Mouse (Mus musculus): Measurements from ENCODE around the gene Paxx. TPM values are rescaled to one million over a fixed set of nuclear protein-coding genes. Genes with fewer than 3 reads are reported as not detected.

Paxx gene
- 10 to 100 TPM; 23.0 to 23.4 TPM for total RNA-seq (2021)

DNA sequence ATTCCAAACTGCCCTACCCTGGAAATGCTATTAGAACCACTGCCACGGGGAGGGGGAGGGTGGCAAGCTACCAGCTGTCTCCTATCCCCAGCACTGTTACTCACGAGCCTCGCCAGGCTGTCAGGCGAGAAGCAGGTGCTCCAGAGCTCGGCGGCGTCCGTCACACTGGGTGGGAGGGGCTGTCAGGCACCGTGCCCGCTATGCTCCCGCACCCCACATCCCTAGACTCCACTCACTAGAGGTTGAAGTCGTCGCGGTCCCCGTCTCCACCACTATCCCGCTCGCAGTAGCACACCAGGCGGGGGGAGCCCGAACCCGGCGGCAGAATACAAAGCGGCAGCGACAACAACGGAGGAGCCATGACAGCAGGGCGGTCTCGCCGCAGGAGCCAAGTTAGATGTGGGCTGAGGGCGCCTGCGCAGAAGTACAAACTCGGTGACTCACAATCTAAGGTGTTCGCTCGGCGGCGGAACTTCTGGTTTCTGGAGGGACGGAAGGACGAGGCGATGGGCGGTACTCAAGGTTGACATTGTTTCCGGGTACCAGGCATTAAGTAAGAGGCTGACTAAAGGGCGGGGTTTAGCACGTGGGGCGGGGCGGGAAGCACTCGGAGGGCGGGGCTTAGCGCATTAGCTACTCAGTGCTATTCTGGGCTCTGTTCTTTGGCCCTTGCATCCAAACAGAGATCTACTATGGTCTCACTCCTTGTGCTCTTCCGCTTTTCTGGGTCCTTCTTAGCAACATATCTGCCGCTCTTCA is at the start of gene Paxx:
TSS of gene Paxx (minus strand) at position 544 of the 759 bp plus-strand sequence.
- DNase-seq: peak; percentile 88 to 90
- intact Hi-C loops (cut with DNase I): loop anchor here (2.0 kb wide), 1 partner anchor 30 kb away; no protein-coding TSS in a partner anchor

GRCm38 (mm10) chr2:25509912-25510311 is 49.0 kb upstream of the Paxx start:
- intact Hi-C loops (cut with DNase I): loop anchor here (1.0 kb wide), 1 partner anchor 41 kb away; no protein-coding TSS in a partner anchor
- no peak for DNase-seq

DNA sequence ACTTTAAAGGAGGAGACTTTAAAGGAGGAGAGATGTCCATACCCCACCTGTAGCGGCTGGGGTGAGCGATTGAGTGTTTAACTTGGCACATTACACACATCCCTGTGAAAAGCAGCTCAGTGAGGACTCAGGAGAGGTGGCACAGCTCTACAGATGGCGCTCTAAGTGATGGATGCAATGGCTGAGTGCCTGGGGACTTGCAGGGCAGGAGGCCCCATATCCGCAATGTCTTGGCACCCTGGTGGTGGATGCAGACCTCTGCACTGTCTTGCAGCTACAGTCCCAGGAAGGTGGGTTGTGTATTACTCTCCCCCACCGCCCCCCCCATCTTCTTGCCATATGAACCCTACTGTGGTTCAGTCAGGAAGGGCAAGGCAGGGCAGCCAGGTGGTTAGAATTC is 46.1 kb upstream of the Paxx start:
- intact Hi-C loops (cut with DNase I): no loop called here
- DNase-seq: no peak

DNA sequence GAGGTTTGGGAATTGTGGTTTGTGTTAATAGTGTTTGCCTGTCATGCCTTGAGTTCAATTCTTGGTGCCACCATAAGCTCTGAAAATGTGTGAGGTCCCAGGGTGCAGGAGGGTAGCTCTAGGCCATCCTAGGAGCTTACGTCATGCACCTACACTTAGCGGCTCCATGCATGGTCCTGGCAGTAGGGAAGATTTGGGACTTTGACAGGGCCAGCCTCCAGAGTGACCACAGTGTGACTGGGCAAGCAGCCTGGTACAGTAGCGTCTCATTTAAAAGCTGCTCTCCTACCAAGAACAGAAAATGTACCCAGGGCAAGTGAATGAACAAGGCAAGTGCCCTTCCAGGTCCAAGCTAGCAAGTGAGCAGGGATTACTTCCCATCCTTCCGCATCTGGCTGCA is 45.0 kb upstream of the Paxx start:
- intact Hi-C loops (cut with DNase I): no loop called here

GRCm38 (mm10) chr2:25505000-25505399 is 44.1 kb upstream of the Paxx start:
- no peak for DNase-seq
- intact Hi-C loops (cut with DNase I): loop anchor here (5.0 kb wide), 1 partner anchor 1397 kb away; the partner anchor contains the start of gene Surf6

More for the DNA sequence above, 45.0 kb upstream of the Paxx start:
- DNase-seq: no peak

GRCm38 (mm10) chr2:25504538-25504937 is 43.6 kb upstream of the Paxx start:
- intact Hi-C loops (cut with DNase I): loop anchor here (5.0 kb wide), 1 partner anchor 1398 kb away; the partner anchor contains the start of gene Surf6
- no peak for DNase-seq

- intact Hi-C loops (cut with DNase I): loop anchor here (5.0 kb wide), 1 partner anchor 1400 kb away; the partner anchor contains the start of gene Surf6
- no peak for DNase-seq
Measured at GRCm38 (mm10) chr2:25502726-25503125, 41.8 kb upstream of the Paxx start.

DNA sequence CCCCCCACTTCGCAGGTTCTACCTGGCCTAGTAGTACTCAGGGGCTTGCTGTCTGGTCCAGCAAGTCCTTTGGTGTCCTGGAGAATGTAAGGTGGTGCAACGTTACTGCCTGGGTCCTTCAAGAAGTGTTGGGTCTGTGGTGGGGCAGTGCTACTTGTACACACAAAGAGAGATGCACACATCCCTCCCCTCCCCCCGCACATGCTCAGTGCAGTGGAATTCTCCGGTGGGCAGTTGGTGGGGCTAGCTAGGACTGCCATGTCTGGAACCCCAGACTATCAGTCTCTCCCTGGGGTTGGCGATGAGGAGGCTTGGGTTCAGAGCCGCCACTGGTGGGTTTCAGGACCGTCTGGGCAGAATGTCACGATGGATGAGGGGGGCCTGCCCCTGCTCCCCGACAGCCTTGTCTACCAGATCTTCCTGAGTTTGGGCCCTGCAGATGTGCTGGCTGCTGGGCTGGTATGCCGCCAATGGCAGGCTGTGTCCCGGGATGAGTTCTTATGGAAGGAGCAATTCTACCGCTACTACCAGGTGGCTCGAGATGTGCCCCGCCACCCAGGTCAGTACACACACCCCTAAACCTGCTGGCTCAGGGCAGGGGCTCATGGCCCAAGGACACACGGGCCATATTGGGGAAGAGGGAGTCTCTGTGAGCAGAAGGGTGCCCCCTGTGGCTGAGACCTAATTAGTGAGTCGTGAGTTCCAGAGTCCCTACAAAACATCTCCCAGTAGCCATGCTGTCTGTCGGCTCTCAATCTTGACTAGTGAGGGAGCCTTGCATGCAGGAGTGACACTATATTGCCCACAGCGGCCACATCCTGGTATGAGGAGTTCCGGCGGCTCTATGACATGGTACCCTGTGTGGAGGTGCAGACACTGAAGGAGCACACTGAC is 40.9 kb upstream of the Paxx start, which contains the start of gene C8g:
TSS of gene C8g (minus strand) at position 127 of the 894 bp plus-strand sequence.
- intact Hi-C loops (cut with DNase I): loop anchor here (2.0 to 5.0 kb wide), 2 partner anchors 37 to 1400 kb away; partner anchors contain the start of gene Surf6

DNA sequence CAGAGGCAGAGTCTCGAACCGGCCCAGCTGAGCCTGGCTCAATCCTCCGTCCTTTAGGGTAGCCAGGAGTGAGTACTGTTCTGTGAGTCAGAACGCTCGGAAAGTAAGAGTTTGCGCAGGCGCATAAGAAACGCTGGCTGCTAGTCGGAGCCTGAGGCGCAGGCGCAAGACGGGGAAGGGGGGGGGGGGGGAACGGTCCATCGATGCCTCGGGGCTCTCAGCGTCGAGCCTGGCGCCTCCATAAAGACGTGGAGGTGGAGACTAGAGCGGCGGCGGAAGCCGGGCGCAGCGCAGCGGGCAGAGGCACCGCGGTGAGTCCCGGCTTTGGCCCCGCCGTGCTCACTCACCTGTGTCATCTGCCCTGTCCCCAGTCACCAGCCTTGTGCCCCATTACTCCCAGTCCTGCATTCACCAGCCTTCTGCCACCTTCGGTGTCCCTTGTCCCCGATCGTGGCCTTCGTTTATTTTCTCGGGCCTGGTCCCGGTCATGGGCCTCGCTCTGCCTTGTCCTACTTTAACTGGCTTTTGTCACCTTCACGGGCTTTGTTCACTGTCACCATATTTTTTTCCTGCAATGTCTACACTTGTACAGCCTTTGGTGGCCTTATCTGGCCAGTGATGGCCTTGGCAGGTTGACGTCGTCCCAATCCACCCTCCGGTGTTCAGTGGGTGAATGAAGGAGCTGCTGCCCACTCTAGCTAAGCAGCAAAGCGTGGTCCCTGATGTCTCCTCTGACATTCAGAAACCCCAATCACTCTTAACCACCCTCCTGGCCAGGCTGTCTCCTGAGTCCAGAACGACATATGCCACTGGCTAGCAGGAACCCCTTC is 39.9 kb upstream of the Paxx start, which contains the start of gene Fbxw5:
TSS of gene Fbxw5 (plus strand) at position 175 of the 830 bp plus-strand sequence.
- intact Hi-C loops (cut with DNase I): loop anchor here (2.0 to 5.0 kb wide), 2 partner anchors 36 to 1402 kb away; partner anchors contain the start of gene Surf6
- peak; percentile 76 to 79 for DNase-seq

More for the DNA sequence above, 40.9 kb upstream of the Paxx start, which contains the start of gene C8g:
- DNase-seq: no peak

- peak in 1 of 2 experiments; percentile 14 for DNase-seq
- intact Hi-C loops (cut with DNase I): loop anchor here (2.0 to 5.0 kb wide), 2 partner anchors 35 to 1402 kb away; partner anchors contain the start of gene Surf6
Measured at GRCm38 (mm10) chr2:25500071-25500575, 39.2 kb upstream of the Paxx start.

- no peak for DNase-seq
- intact Hi-C loops (cut with DNase I): loop anchor here (5.0 kb wide), 1 partner anchor 72 kb away; the partner anchor contains the start of gene Abca2
Measured at GRCm38 (mm10) chr2:25498622-25499478, 38.0 kb upstream of the Paxx start.

DNA sequence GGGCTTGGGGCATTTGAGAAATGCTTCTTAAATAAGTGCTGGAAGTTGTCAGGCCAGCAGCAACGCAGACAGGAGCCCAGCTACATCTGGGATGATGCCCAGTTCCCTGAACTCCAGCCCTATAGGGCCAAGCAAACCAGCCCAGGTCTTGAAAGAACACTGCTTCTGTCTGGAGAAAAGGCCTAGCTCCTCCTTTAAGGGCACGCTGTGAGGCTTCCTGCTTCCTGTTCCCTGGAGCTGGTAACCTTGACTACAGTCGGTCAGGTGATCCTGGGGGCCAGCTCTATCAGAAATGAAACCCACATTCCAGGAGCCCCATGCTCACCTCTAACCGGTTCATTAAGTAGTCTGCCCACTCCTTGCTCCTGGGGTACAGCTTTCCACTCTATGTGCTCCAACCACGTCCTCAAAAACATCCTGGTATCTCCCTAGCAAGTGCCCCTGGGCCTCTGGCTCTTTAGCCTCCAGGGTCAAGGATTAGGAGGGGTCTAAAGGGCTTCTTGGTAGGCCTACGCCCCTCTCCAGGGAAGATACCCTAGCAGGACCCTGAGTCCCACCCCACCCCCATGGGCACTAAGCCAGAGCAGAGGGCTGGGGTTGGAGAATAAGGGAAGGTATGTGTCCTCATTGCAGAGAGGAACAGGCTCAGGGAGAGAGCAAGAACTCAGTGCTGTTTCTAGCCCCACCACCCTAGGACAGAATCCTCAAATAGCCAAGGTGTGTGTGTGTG is 37.1 kb upstream of the Paxx start:
- no peak for DNase-seq
- intact Hi-C loops (cut with DNase I): loop anchor here (5.0 kb wide), 1 partner anchor 71 kb away; the partner anchor contains the start of gene Abca2

- no peak for DNase-seq
- intact Hi-C loops (cut with DNase I): loop anchor here (5.0 kb wide), 1 partner anchor 69 kb away; the partner anchor contains the start of gene Abca2
Measured at GRCm38 (mm10) chr2:25496462-25496861, 35.6 kb upstream of the Paxx start.

DNA sequence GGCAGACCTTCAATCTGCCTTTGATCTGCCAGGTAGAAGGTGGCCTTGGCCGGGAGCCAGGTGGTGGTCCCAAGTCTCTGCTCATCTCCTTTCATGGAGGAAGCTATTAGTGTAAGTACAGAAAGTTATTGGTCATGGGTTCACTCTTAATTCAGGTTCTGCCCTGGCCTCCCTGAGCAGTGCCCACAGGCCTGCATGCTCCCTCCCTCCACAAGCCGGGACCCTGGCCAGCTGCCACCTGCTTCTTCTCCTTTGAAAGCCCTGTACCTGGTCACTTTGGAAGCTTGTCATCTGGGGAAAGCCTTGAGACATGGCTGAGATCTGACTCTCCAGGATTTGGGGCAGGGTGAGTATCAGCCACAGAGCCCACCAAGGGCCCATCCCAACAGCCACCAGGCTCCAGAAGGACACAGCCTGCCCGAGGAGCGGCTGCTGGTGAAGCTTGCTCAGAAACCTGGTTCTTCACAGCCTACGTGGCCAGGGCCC is 32.6 kb upstream of the Paxx start, which contains the start of gene Lcn12:
TSS of gene Lcn12 (minus strand) at position 436 of the 486 bp plus-strand sequence.
- intact Hi-C loops (cut with DNase I): no loop called here
- DNase-seq: no peak

DNA sequence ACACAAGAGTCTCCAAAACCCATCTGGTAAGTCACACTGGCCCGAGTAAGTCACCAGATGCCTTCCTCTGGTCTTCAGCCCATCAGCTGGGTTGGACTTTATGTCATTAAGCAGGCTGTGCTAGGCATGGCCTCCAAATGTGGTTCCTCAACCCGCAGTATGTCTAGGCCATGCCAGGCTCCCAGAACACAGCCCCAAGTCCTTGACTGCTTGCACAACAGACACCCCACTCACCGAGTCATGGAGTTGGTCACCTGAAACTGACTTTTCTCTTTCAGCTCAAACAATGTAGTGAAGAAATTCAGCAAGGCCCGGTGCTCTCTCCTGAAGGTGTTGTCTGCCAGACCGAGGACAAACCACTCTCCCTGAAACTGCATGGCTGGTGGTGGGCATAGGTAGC is 32.1 kb upstream of the Paxx start:
- intact Hi-C loops (cut with DNase I): no loop called here
- no peak for DNase-seq

DNA sequence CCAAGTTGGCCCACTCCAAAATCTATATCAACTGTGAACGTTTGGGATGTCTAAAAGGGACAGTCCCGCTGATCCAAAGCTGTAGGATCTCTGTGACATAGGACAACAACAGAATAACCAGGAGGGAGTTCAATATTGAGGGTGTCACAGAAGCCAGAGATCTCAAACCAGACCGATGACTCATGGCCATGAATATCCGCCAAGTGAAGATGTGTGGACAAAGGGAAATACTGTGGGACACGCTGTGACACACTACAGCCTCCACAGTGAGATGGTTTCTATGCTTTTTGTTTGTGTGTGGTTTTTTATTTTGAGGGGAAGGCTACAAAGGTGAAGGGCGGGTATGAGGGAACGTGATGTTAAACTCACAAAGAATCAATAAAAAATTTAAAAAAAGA is 27.8 kb upstream of the Paxx start:
- no peak for DNase-seq
- intact Hi-C loops (cut with DNase I): no loop called here

GRCm38 (mm10) chr2:25487965-25488670 is 27.2 kb upstream of the Paxx start:
- no peak for DNase-seq
- intact Hi-C loops (cut with DNase I): no loop called here
